Mouse (Mus musculus): ENCODE data around the gene Iqschfp.

DNA sequence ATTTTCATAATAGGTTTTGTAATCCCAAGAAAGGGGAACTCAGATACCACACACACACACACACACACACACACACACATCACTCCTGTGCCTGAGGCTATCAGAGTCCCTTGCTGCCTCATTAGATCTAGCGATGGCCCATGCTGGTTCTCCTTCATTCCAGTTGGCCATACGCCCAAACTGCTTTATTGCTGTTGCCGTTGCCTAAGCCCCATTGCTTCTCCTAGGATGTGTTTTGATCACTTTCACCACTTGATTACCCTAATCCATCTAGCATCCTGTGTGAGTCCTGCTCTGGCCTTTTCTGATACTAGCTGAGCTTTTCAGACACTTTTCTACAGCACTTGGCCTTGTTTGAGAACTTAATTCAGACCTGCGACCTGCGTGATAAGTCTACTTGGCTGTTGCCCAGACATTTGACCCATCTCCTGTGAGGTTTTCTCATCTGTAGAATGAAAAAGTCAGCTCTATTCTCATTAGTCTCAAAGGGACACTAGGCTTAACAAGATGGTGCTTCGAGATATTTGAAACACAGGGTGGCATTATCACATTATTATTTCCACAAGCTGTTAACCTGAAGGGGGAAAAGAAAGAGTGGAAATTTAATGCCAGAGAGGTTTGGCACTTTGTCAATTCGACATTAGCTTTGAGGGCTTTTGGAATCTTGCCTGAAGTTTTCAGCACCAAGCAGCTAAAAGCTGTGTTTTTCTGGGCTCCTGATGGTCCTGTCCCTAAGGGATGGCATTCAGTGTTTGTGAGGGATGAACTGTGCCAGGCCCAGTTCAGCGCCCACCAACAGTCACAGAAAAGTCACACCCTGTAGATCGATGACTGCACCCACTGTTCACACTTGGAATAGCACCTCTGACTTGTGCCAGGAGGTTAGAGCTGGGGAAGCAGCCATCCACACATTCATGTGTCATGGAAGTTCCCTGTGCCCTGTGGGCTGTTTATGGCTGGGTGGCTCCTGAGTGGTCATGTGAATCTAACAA lies 179.7 kb downstream of the Iqschfp start:
- TF ChIP-seq CTCF (IDR thresholded peaks at IDR 0.05; ENCODE audit: low read depth) (no peak), EP300 (IDR thresholded peaks at IDR 0.05; ENCODE audit: low read depth) (no peak)
